In genomic region chr10:81175936-81176465, GRCm38 (mm10) we compare ENCODE assay signal across 8 mouse cellular contexts. TPM values are rescaled to one million over a fixed set of nuclear protein-coding genes. Genes with fewer than 3 reads are reported as not detected.
DNase-seq lines count a peak whose midpoint lies in the region; ATAC-seq and TF ChIP-seq lines count a peak whose summit lies in the region.

No protein-coding gene starts in this region.

- peaks cover 41% of the 10 kb centered on the region for H3K36me3 ChIP-seq in embryonic facial prominence, embryonic 10.5 days (replicated peaks)
- peaks cover 35% of the 10 kb centered on the region for H3K36me3 ChIP-seq in hindbrain, postnatal 0 days (ENCODE audit: insufficient read depth, low read length)
- H3K36me3 ChIP-seq in macrophage (ENCODE audit: inconsistent target): peaks cover 35% of the 10 kb centered on the region

- peak overlapping the region; percentile 83 for H3K4me2 ChIP-seq in hindbrain, postnatal 0 days (ENCODE audit: low read depth, low read length)

- H3K27ac ChIP-seq in layer of hippocampus, adult 2 months: peak overlapping the region; percentile 97
- peak overlapping the region; percentile 98 for H3K27ac ChIP-seq in embryonic facial prominence, embryonic 10.5 days (replicated peaks)
- peak overlapping the region; percentile 71 for H3K27ac ChIP-seq in hindbrain, postnatal 0 days
- H3K27ac ChIP-seq in macrophage: peak overlapping the region; percentile 31; the same call in 1 of the 2 replicates

- WGBS in embryonic facial prominence, embryonic 10.5 days: 10% methylated on average over 13 of the region's 13 CpGs
- 2% methylated on average over 13 of the region's 13 CpGs for WGBS in hindbrain, postnatal 0 days
- WGBS in macrophage (ENCODE audit: missing documents): 23% methylated on average over 12 of the region's 13 CpGs

- H3K9ac ChIP-seq in hindbrain, postnatal 0 days (replicated peaks; ENCODE audit: low read length): peak overlapping the region; percentile 91; the same call in 1 of the 2 replicates

- no peaks in the 10 kb centered on the region for H3K27me3 ChIP-seq in embryonic facial prominence, embryonic 10.5 days (replicated peaks; ENCODE audit: low read depth, poor library complexity, severe bottlenecking)
- no peaks in the 10 kb centered on the region for H3K27me3 ChIP-seq in hindbrain, postnatal 0 days (ENCODE audit: insufficient read depth, low read length)

- TF ChIP-seq CTCF in layer of hippocampus, adult 2 months (conservative IDR thresholded peaks at IDR 0.05): no peak
- no peak for TF ChIP-seq CTCF in hindbrain, postnatal 0 days (IDR thresholded peaks at IDR 0.05; ENCODE audit: low read depth)

- peak overlapping the region; percentile 86 for H3K4me3 ChIP-seq in layer of hippocampus, adult 2 months
- peak overlapping the region; percentile 76 for H3K4me3 ChIP-seq in embryonic facial prominence, embryonic 10.5 days
- peak overlapping the region; percentile 93 for H3K4me3 ChIP-seq in hindbrain, postnatal 0 days (ENCODE audit: low read length)
- H3K4me3 ChIP-seq in macrophage (ENCODE audit: inconsistent target): peak overlapping the region; percentile 6; the same call in 1 of the 2 replicates

- no peaks in the 10 kb centered on the region for H3K9me3 ChIP-seq in embryonic facial prominence, embryonic 10.5 days
- H3K9me3 ChIP-seq in hindbrain, postnatal 0 days (ENCODE audit: low read length): no peaks in the 10 kb centered on the region

- H3K79me2 ChIP-seq in macrophage (ENCODE audit: inconsistent target): peaks cover 45% of the 10 kb centered on the region

- ATAC-seq in hindbrain, postnatal 0 days: no peak

- H3K4me1 ChIP-seq in embryonic facial prominence, embryonic 10.5 days: peaks cover 70% of the 10 kb centered on the region
- H3K4me1 ChIP-seq in hindbrain, postnatal 0 days (ENCODE audit: insufficient read depth, low read length): peaks cover 4% of the 10 kb centered on the region; the same call in 1 of the 2 replicates

- DNase-seq in layer of hippocampus, adult 2 months (ENCODE audit: low spot score in 2 of 2): no peak
- DNase-seq in layer of hippocampus, adult 8-10 months (ENCODE audit: low spot score in 2 of 2): no peak
- DNase-seq in embryonic facial prominence, embryonic 10.5 days (ENCODE audit: low spot score): no peak
- no peak for DNase-seq in hindbrain, postnatal 0 days (ENCODE audit: low spot score)
- DNase-seq in right cerebral cortex, postnatal 14 days: no peak
- no peak for DNase-seq in cerebellum, adult 11 months
- no peak for DNase-seq in ovary, postnatal 14 days (ENCODE audit: low spot score)

RNA-seq across cellular contexts. Expression of gene Eef2, which starts 0.4 kb away (rescaled TPM):
- total RNA-seq in layer of hippocampus, adult 2 months (2021): 100 to 1,000 TPM; 907 to 909 TPM
- total RNA-seq in layer of hippocampus, adult 8-10 months (2022): 100 to 1,000 TPM; 820 to 960 (median 855) TPM
- polyA plus RNA-seq in embryonic facial prominence, embryonic 10.5 days (2016; fragmentation: Nextera tagmentation; extraction: Ambion mirVana): 564 and 572 TPM in 2 replicates
- total RNA-seq in hindbrain, postnatal 0 days (2014; rRNA removed): 2,095 and 2,196 TPM in 2 replicates
- 422 and 434 TPM in 2 replicates for polyA plus RNA-seq in hindbrain, postnatal 0 days (2015; fragmentation: Nextera tagmentation; extraction: Ambion mirVana)
- 100 to 1,000 TPM; 161 to 373 (median 228) TPM for total RNA-seq in macrophage (2018; cell fraction: chromatin; rRNA removed)
- 1,000 to 10,000 TPM in 11 of 26 experiments, 100 to 1,000 TPM in 15; 644 to 1,256 (median 896) TPM for total RNA-seq in macrophage (2018; cell fraction: cytosol; rRNA removed)
- total RNA-seq in macrophage (2018; cell fraction: nucleus; rRNA removed): 100 to 1,000 TPM; 248 to 505 (median 331) TPM
- 749 to 1,081 TPM (median 1,012 TPM) in 3 replicates for polyA plus RNA-seq in macrophage (2018)

RNA-seq across cellular contexts. Expression of gene Dapk3, which starts 6.8 kb away (rescaled TPM):
- 10 to 100 TPM; 73.6 to 78.4 TPM for total RNA-seq in layer of hippocampus, adult 2 months (2021)
- 10 to 100 TPM; 57.1 to 69.8 (median 65.7) TPM for total RNA-seq in layer of hippocampus, adult 8-10 months (2022)
- 51.5 and 53.2 TPM in 2 replicates for polyA plus RNA-seq in embryonic facial prominence, embryonic 10.5 days (2016; fragmentation: Nextera tagmentation; extraction: Ambion mirVana)
- total RNA-seq in hindbrain, postnatal 0 days (2014; rRNA removed): 69.7 and 80.9 TPM in 2 replicates
- polyA plus RNA-seq in hindbrain, postnatal 0 days (2015; fragmentation: Nextera tagmentation; extraction: Ambion mirVana): 52.3 and 56.1 TPM in 2 replicates
- 10 to 100 TPM; 33.3 to 98.4 (median 63.9) TPM for total RNA-seq in macrophage (2018; cell fraction: chromatin; rRNA removed)
- total RNA-seq in macrophage (2018; cell fraction: cytosol; rRNA removed): 10 to 100 TPM; 23.9 to 52.8 (median 37.5) TPM
- total RNA-seq in macrophage (2018; cell fraction: nucleus; rRNA removed): 10 to 100 TPM; 25.6 to 59.4 (median 45.8) TPM
- 41.2 to 57.0 TPM (median 43.5 TPM) in 3 replicates for polyA plus RNA-seq in macrophage (2018)

RNA-seq across cellular contexts. Expression of gene 4930442H23Rik, which starts 7.6 kb away (rescaled TPM):
- not detected for total RNA-seq in layer of hippocampus, adult 2 months (2021)
- not detected for total RNA-seq in layer of hippocampus, adult 8-10 months (2022)
- polyA plus RNA-seq in embryonic facial prominence, embryonic 10.5 days (2016; fragmentation: Nextera tagmentation; extraction: Ambion mirVana): not detected in 2 replicates
- total RNA-seq in hindbrain, postnatal 0 days (2014; rRNA removed): not detected in 2 replicates
- polyA plus RNA-seq in hindbrain, postnatal 0 days (2015; fragmentation: Nextera tagmentation; extraction: Ambion mirVana): 0.26 TPM in 1 of 2 replicates, not detected in the other
- not detected for total RNA-seq in macrophage (2018; cell fraction: chromatin; rRNA removed)
- not detected for total RNA-seq in macrophage (2018; cell fraction: cytosol; rRNA removed)
- not detected for total RNA-seq in macrophage (2018; cell fraction: nucleus; rRNA removed)
- not detected in 3 replicates for polyA plus RNA-seq in macrophage (2018)

RNA-seq across cellular contexts. Expression of gene Pias4, which starts 8.3 kb away (rescaled TPM):
- 10 to 100 TPM; 29.4 to 29.5 TPM for total RNA-seq in layer of hippocampus, adult 2 months (2021)
- total RNA-seq in layer of hippocampus, adult 8-10 months (2022): 10 to 100 TPM; 27.0 to 35.1 (median 31.7) TPM
- polyA plus RNA-seq in embryonic facial prominence, embryonic 10.5 days (2016; fragmentation: Nextera tagmentation; extraction: Ambion mirVana): 62.2 and 66.3 TPM in 2 replicates
- total RNA-seq in hindbrain, postnatal 0 days (2014; rRNA removed): 33.9 and 46.4 TPM in 2 replicates
- 32.0 and 33.7 TPM in 2 replicates for polyA plus RNA-seq in hindbrain, postnatal 0 days (2015; fragmentation: Nextera tagmentation; extraction: Ambion mirVana)
- 100 to 1,000 TPM in 1 of 26 experiments, 10 to 100 TPM in 25; 30.3 to 113 (median 63.8) TPM for total RNA-seq in macrophage (2018; cell fraction: chromatin; rRNA removed)
- total RNA-seq in macrophage (2018; cell fraction: cytosol; rRNA removed): 10 to 100 TPM; 18.8 to 27.9 (median 23.9) TPM
- 10 to 100 TPM; 29.0 to 59.1 (median 42.5) TPM for total RNA-seq in macrophage (2018; cell fraction: nucleus; rRNA removed)
- polyA plus RNA-seq in macrophage (2018): 19.6 to 22.5 TPM (median 21.5 TPM) in 3 replicates

RNA-seq across cellular contexts. Expression of gene Nmrk2, which starts 25.9 kb away (rescaled TPM):
- total RNA-seq in layer of hippocampus, adult 2 months (2021): under 1 TPM; 0.32 to 0.33 TPM
- under 1 TPM in 1 of 4 experiments, not detected in 3; 0.57 TPM for total RNA-seq in layer of hippocampus, adult 8-10 months (2022)
- polyA plus RNA-seq in embryonic facial prominence, embryonic 10.5 days (2016; fragmentation: Nextera tagmentation; extraction: Ambion mirVana): not detected in 2 replicates
- 0.31 and 0.58 TPM in 2 replicates for total RNA-seq in hindbrain, postnatal 0 days (2014; rRNA removed)
- 0.15 and 0.25 TPM in 2 replicates for polyA plus RNA-seq in hindbrain, postnatal 0 days (2015; fragmentation: Nextera tagmentation; extraction: Ambion mirVana)
- not detected for total RNA-seq in macrophage (2018; cell fraction: chromatin; rRNA removed)
- not detected for total RNA-seq in macrophage (2018; cell fraction: cytosol; rRNA removed)
- not detected for total RNA-seq in macrophage (2018; cell fraction: nucleus; rRNA removed)
- polyA plus RNA-seq in macrophage (2018): not detected in 3 replicates

Comparison
In these comparisons a context has a peak if more than half of its experiments do, and no peak if none do; other contexts are left out.
1. H3K27ac ChIP-seq: peak in every context shown above with its lines; median percentile 98 in embryonic facial prominence, embryonic 10.5 days; 97 in layer of hippocampus, adult 2 months; 71 in hindbrain, postnatal 0 days; 31 in macrophage.
2. H3K4me3 ChIP-seq: peak in every context shown above with its lines; median percentile 93 in hindbrain, postnatal 0 days; 86 in layer of hippocampus, adult 2 months; 76 in embryonic facial prominence, embryonic 10.5 days; 6 in macrophage.